8 mouse cellular contexts compared by ENCODE assay signal in genomic region chr2:84740608-84741333, GRCm38 (mm10). TPM values are rescaled to one million over a fixed set of nuclear protein-coding genes. Genes with fewer than 3 reads are reported as not detected.
DNase-seq lines count a peak whose midpoint lies in the region; ATAC-seq and TF ChIP-seq lines count a peak whose summit lies in the region.

No protein-coding gene starts in this region.

- H3K4me3 ChIP-seq in left cerebral cortex, adult 2 months, result no peak overlapping the region
- H3K4me3 ChIP-seq in hindbrain, embryonic 10.5 days, result peak overlapping the region; percentile 81
- 0 out of 2 replicates have a peak overlapping the region, but pooled peaks have one; percentile 68 for H3K4me3 ChIP-seq in limb, embryonic 15.5 days
- no peak overlapping the region for H3K4me3 ChIP-seq in neural tube, embryonic 12.5 days

- H3K9ac ChIP-seq in limb, embryonic 15.5 days, result no peak overlapping the region
- H3K9ac ChIP-seq in neural tube, embryonic 12.5 days, result no peak overlapping the region

- H3K4me2 ChIP-seq in limb, embryonic 15.5 days, result peak overlapping the region; percentile 15; the same call in 1 of the 2 replicates
- peak overlapping the region; percentile 74 for H3K4me2 ChIP-seq in neural tube, embryonic 12.5 days (replicated peaks)

- H3K27me3 ChIP-seq in hindbrain, embryonic 10.5 days (ENCODE audit: insufficient read depth, poor library complexity, severe bottlenecking), result no peaks in the 10 kb centered on the region
- H3K27me3 ChIP-seq in limb, embryonic 15.5 days, result peaks cover 7% of the 10 kb centered on the region; the same call in 1 of the 2 replicates
- no peaks in the 10 kb centered on the region for H3K27me3 ChIP-seq in neural tube, embryonic 12.5 days (replicated peaks)

- WGBS in hindbrain, embryonic 10.5 days, result 74% methylated on average over 15 of the region's 15 CpGs
- WGBS in limb, embryonic 15.5 days, result 73% methylated on average over 15 of the region's 15 CpGs
- WGBS in neural tube, embryonic 12.5 days, result 80% methylated on average over 15 of the region's 15 CpGs

- no peaks in the 10 kb centered on the region for H3K9me3 ChIP-seq in hindbrain, embryonic 10.5 days
- H3K9me3 ChIP-seq in limb, embryonic 15.5 days, result no peaks in the 10 kb centered on the region
- no peaks in the 10 kb centered on the region for H3K9me3 ChIP-seq in neural tube, embryonic 12.5 days

- intact Hi-C loops in left cerebral cortex, adult 2 months (cut with DNase I), result loop anchor here (5.0 kb wide), 1 partner anchor 57 kb away; the partner anchor contains the start of gene Ube2l6
- intact Hi-C loops in left cerebral cortex, postnatal 25 days (cut with DNase I), result no loop called here
- intact Hi-C loops in left cerebral cortex, postnatal 10 days (cut with DNase I), result loop anchor here (5.0 kb wide), 1 partner anchor 57 kb away; the partner anchor contains the start of gene Ube2l6

- peak; percentile 38 for TF ChIP-seq CTCF in left cerebral cortex, adult 2 months (IDR thresholded peaks at IDR 0.05)

- peaks cover 23% of the 10 kb centered on the region for H3K36me3 ChIP-seq in hindbrain, embryonic 10.5 days
- peaks cover 7% of the 10 kb centered on the region; the same call in 1 of the 2 replicates for H3K36me3 ChIP-seq in limb, embryonic 15.5 days
- peaks cover 12% of the 10 kb centered on the region; the same call in 1 of the 2 replicates for H3K36me3 ChIP-seq in neural tube, embryonic 12.5 days

- no peak for ATAC-seq in limb, embryonic 15.5 days (ENCODE audit: insufficient number of reproducible peaks, low FRiP score, low TSS enrichment, low read depth)
- no peak for ATAC-seq in neural tube, embryonic 12.5 days (ENCODE audit: low FRiP score, low read depth)

- H3K27ac ChIP-seq in left cerebral cortex, adult 2 months, result no peak overlapping the region
- peak overlapping the region; percentile 100 for H3K27ac ChIP-seq in hindbrain, embryonic 10.5 days
- H3K27ac ChIP-seq in limb, embryonic 15.5 days, result no peak overlapping the region
- no peak overlapping the region for H3K27ac ChIP-seq in neural tube, embryonic 12.5 days

- peak in 1 of 2 experiments; percentile 16 for DNase-seq in left cerebral cortex, adult 2 months (ENCODE audit: extremely low spot score in 1 of 2, low spot score in 2 of 2)
- DNase-seq in left cerebral cortex, postnatal 25 days (ENCODE audit: low spot score in 2 of 2), result no peak
- peak; percentile 39 for DNase-seq in embryo, embryonic 10 days (ENCODE audit: low spot score)
- DNase-seq in hindbrain, embryonic 10.5 days (ENCODE audit: low spot score), result peak; percentile 23
- DNase-seq in layer of hippocampus, adult 9-10 months (ENCODE audit: low spot score), result no peak
- DNase-seq in left cerebral cortex, postnatal 10 days (ENCODE audit: extremely low spot score in 1 of 2, low spot score in 2 of 2), result no peak

- H3K4me1 ChIP-seq in hindbrain, embryonic 10.5 days (replicated peaks), result peaks cover 80% of the 10 kb centered on the region
- peaks cover 77% of the 10 kb centered on the region for H3K4me1 ChIP-seq in limb, embryonic 15.5 days
- peaks cover 70% of the 10 kb centered on the region for H3K4me1 ChIP-seq in neural tube, embryonic 12.5 days

RNA-seq across cellular contexts. Expression of gene Gm19426, which starts 2.7 kb away (rescaled TPM):
- total RNA-seq in left cerebral cortex, adult 2 months (2021), result 1 to 10 TPM; 2.0 to 2.4 TPM
- total RNA-seq in left cerebral cortex, postnatal 25 days (2021), result 1 to 10 TPM; 1.2 to 2.3 TPM
- polyA plus RNA-seq in hindbrain, embryonic 10.5 days (2016; fragmentation: Nextera tagmentation; extraction: Ambion mirVana), result 9.5 and 10.4 TPM in 2 replicates
- polyA plus RNA-seq in limb, embryonic 15.5 days (2015; fragmentation: Nextera tagmentation; extraction: Ambion mirVana), result 6.5 and 7.0 TPM in 2 replicates
- polyA plus RNA-seq in neural tube, embryonic 12.5 days (2016; fragmentation: Nextera tagmentation; extraction: Ambion mirVana), result 7.8 and 9.0 TPM in 2 replicates
- total RNA-seq in left cerebral cortex, postnatal 10 days (2021), result 1 to 10 TPM; 3.0 to 3.6 TPM

RNA-seq across cellular contexts. Expression of gene Ypel4, which starts 6.9 kb away (rescaled TPM):
- 100 to 1,000 TPM; 101 to 102 TPM for total RNA-seq in left cerebral cortex, adult 2 months (2021)
- total RNA-seq in left cerebral cortex, postnatal 25 days (2021), result 10 to 100 TPM; 66.7 to 69.0 TPM
- polyA plus RNA-seq in hindbrain, embryonic 10.5 days (2016; fragmentation: Nextera tagmentation; extraction: Ambion mirVana), result 10.0 and 14.6 TPM in 2 replicates
- 5.7 and 7.1 TPM in 2 replicates for polyA plus RNA-seq in limb, embryonic 15.5 days (2015; fragmentation: Nextera tagmentation; extraction: Ambion mirVana)
- polyA plus RNA-seq in neural tube, embryonic 12.5 days (2016; fragmentation: Nextera tagmentation; extraction: Ambion mirVana), result 20.5 and 21.4 TPM in 2 replicates
- total RNA-seq in left cerebral cortex, postnatal 10 days (2021), result 10 to 100 TPM; 21.9 to 23.2 TPM

RNA-seq across cellular contexts. Expression of gene Clp1, which starts 13.6 kb away (rescaled TPM):
- total RNA-seq in left cerebral cortex, adult 2 months (2021), result 10 to 100 TPM in 1 of 2 experiments, 1 to 10 TPM in 1; 8.8 to 10.2 TPM
- total RNA-seq in left cerebral cortex, postnatal 25 days (2021), result 1 to 10 TPM; 8.4 to 9.3 TPM
- polyA plus RNA-seq in hindbrain, embryonic 10.5 days (2016; fragmentation: Nextera tagmentation; extraction: Ambion mirVana), result 49.6 and 53.6 TPM in 2 replicates
- polyA plus RNA-seq in limb, embryonic 15.5 days (2015; fragmentation: Nextera tagmentation; extraction: Ambion mirVana), result 26.8 and 28.7 TPM in 2 replicates
- polyA plus RNA-seq in neural tube, embryonic 12.5 days (2016; fragmentation: Nextera tagmentation; extraction: Ambion mirVana), result 36.4 and 37.1 TPM in 2 replicates
- total RNA-seq in left cerebral cortex, postnatal 10 days (2021), result 1 to 10 TPM; 8.0 to 8.3 TPM

RNA-seq across cellular contexts. Expression of gene Zdhhc5, which starts 25.8 kb away (rescaled TPM):
- total RNA-seq in left cerebral cortex, adult 2 months (2021), result 10 to 100 TPM; 48.8 to 49.9 TPM
- 10 to 100 TPM; 45.2 to 50.6 TPM for total RNA-seq in left cerebral cortex, postnatal 25 days (2021)
- polyA plus RNA-seq in hindbrain, embryonic 10.5 days (2016; fragmentation: Nextera tagmentation; extraction: Ambion mirVana), result 25.4 and 26.7 TPM in 2 replicates
- polyA plus RNA-seq in limb, embryonic 15.5 days (2015; fragmentation: Nextera tagmentation; extraction: Ambion mirVana), result 32.1 and 32.5 TPM in 2 replicates
- polyA plus RNA-seq in neural tube, embryonic 12.5 days (2016; fragmentation: Nextera tagmentation; extraction: Ambion mirVana), result 24.3 and 27.1 TPM in 2 replicates
- 10 to 100 TPM; 37.0 to 38.4 TPM for total RNA-seq in left cerebral cortex, postnatal 10 days (2021)

RNA-seq across cellular contexts. Expression of gene Serping1, which starts 34.5 kb away (rescaled TPM):
- total RNA-seq in left cerebral cortex, adult 2 months (2021), result 1 to 10 TPM; 5.3 to 8.4 TPM
- total RNA-seq in left cerebral cortex, postnatal 25 days (2021), result 1 to 10 TPM; 7.3 to 7.5 TPM
- 29.4 and 43.1 TPM in 2 replicates for polyA plus RNA-seq in hindbrain, embryonic 10.5 days (2016; fragmentation: Nextera tagmentation; extraction: Ambion mirVana)
- polyA plus RNA-seq in limb, embryonic 15.5 days (2015; fragmentation: Nextera tagmentation; extraction: Ambion mirVana), result 47.0 and 55.8 TPM in 2 replicates
- 33.8 and 34.5 TPM in 2 replicates for polyA plus RNA-seq in neural tube, embryonic 12.5 days (2016; fragmentation: Nextera tagmentation; extraction: Ambion mirVana)
- total RNA-seq in left cerebral cortex, postnatal 10 days (2021), result 1 to 10 TPM; 4.7 to 6.9 TPM

Comparison
In these comparisons a context has a peak if more than half of its experiments do, and no peak if none do; other contexts are left out.
1. DNase-seq: peak in embryo, embryonic 10 days (single experiment) and hindbrain, embryonic 10.5 days (single experiment); none in left cerebral cortex, postnatal 25 days (0 of 2), layer of hippocampus, adult 9-10 months (single experiment) and left cerebral cortex, postnatal 10 days (0 of 2).
2. H3K4me3 ChIP-seq: peak in hindbrain, embryonic 10.5 days (single experiment) and limb, embryonic 15.5 days (single experiment); none in left cerebral cortex, adult 2 months (single experiment) and neural tube, embryonic 12.5 days (single experiment).